Mouse (Mus musculus) liver, embryonic 14.5 days (tissue): Measurements from ENCODE around the gene Ube3b.

Source experiments
- CTCF ChIP-seq: IDR thresholded peaks from 2 replicates; pipeline ENCODE4 v1.5.1; 2016; ENCODE audit warnings: antibody characterized with exemption, low read depth, control low read depth
- EP300 ChIP-seq: IDR thresholded peaks from 2 replicates; pipeline ENCODE4 v1.6.1; 2016; ENCODE audit warnings: antibody characterized with exemption, low read depth

GRCm38 (mm10) chr5:114412361-114412998 is 32.1 kb downstream of the Ube3b start:
- TF ChIP-seq CTCF (no peak), EP300 (no peak)
